Mouse (Mus musculus): Measurements from ENCODE around the gene Casc3. TPM values are rescaled to one million over a fixed set of nuclear protein-coding genes. Genes with fewer than 3 reads are reported as not detected.

Gene Casc3
- polyA plus RNA-seq, 2 experiments from 2014 or later: 10.6 to 11.2 TPM

DNA sequence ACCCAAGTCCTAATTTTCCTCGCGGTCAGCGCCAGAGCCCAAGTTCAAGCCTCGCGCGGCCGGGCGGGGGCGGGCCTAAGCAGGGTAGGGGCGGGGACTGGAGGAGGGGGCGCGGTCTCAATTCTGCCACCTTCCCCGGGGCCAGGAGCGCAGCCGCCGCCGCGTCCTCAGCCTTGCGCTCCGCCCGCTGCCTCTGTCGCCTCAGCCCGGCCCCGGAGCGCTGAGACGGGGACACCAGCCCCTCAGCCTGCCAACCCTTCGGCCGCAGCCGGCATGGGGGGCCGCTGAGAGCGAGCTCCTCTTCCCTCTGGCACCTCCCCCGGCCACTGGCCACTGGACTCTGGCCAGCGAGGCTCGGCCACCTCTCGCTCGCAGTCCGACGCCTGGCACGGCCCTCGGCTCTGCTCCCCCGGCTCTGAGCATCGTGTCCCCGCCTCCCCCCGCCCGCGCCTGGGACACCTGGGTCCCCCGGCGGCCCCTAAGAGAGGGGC lies 32.0 kb downstream of the Casc3 start, which contains the start of gene Rapgefl1:
TSS of gene Rapgefl1 (plus strand) at position 135 of the 491 bp plus-strand sequence.
- ATAC-seq: peak; percentile 81

DNA sequence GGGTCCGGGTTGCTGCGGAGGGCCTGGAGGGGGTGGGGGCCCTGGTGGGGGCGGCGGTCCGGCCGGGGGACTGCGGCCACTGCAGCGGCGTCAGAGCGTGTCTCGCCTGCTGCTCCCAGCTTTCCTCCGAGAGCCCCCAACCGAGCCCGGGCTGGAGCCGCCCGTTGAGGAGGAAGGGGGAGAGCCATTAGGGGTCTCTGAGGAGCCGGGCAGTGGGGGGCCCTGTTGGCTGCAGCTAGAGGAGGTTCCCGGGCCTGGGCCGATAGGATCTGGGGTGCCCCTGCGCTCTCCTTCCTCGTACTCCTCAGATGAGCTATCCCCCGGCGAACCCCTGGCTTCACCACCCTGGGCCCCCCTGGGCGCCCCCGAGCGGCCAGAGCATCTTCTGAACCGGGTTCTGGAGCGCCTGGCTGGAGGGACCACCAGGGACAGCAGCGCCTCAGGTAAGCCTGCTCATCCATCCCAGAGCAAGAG lies 32.6 kb downstream of the Casc3 start:
- ATAC-seq: no peak

DNA sequence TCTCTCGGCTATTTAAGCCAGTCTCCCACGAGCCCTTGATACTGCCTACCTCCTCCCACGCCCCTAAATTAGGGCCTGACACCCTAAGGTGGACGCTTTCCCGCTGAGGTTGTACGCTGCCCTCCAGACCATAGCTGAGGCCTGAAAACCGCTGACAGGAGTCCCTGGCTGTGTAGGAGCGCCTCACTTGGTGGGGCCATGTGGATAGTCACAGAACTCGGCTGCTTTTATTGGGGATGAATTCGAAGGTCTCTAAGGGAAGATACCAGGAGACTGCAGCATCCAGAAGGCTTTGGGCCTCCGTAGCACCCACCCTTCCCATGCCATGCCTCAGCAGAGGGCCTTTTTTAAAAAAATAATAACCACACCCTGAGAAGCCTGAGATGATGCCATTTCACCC lies 33.2 kb downstream of the Casc3 start:
- ATAC-seq: no peak

DNA sequence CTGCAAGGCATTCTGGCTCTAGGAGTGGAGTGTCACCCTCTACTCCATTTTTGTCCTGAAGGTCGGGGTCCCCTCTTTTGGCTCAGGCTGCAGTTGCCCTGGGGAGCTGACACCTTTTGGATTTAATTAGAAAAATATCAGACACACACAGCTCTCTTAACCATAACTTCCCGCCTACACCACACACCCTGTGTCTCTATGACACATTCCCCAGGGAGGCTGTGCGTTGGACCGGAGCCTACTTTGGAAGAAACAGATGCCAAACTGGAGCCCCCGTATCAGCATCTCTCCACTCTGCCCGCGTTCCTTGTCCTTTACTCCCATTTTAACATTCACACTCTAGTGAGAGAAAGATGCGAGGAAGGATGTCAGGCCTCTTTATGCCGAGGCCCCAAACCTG lies 33.8 kb downstream of the Casc3 start:
- no peak for ATAC-seq

DNA sequence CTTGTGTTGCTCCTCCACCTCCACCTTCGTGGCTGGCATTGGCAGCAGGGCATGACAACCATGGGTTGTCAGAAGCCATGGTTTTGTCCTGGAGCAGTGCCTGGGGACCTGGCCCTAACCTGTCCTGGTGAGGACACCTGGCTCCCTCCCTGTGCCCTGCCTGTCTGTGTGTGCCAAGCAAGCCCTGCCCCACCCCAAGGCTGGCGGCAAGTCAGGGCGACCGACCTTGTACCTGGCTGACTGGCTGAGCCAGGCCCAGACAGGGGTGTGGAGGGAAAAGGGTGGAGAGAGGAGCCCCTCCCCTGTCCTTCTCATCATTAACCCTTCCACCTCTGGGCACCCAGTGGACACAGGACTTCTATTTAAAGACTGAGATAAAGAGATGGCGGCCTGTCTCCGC lies 34.7 kb downstream of the Casc3 start:
- no peak for ATAC-seq

DNA sequence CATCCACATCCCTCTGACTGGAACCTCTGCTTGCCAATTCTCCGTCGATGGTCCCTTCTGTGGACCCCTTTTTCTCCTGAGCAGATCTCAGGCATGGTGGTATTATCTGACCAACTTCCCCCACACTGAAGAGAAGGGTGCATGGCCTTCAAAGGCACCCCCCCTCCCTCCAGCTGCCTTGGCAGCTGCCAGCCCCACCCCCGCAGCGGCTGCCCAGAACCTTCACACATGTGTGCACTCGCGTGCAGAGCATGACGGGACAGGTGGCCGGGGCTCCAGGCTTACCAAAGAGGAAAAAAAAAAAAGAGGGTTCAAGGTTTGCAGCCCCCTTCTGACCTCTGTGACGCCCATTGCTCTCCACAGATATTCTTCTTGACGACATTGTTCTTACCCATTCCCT lies 35.2 kb downstream of the Casc3 start:
- no peak for ATAC-seq

DNA sequence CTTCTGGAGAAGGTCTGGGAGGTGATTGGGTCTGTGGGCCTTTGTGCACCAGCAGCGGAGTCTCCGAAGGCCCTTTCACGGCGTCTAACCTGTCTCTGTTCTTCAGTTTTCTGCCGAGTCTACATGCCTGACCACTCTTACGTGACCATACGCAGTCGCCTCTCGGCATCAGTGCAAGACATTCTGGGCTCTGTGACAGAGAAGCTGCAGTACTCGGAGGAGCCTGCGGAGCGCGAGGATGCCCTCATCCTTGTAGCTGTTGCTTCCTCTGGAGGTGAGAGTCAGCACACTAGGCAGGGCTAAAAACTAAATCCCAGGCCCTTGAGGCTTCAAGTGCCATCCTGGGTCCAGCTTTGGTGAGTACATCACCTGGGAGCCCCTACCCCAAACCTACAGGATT lies 41.3 kb downstream of the Casc3 start:
- ATAC-seq: no peak

DNA sequence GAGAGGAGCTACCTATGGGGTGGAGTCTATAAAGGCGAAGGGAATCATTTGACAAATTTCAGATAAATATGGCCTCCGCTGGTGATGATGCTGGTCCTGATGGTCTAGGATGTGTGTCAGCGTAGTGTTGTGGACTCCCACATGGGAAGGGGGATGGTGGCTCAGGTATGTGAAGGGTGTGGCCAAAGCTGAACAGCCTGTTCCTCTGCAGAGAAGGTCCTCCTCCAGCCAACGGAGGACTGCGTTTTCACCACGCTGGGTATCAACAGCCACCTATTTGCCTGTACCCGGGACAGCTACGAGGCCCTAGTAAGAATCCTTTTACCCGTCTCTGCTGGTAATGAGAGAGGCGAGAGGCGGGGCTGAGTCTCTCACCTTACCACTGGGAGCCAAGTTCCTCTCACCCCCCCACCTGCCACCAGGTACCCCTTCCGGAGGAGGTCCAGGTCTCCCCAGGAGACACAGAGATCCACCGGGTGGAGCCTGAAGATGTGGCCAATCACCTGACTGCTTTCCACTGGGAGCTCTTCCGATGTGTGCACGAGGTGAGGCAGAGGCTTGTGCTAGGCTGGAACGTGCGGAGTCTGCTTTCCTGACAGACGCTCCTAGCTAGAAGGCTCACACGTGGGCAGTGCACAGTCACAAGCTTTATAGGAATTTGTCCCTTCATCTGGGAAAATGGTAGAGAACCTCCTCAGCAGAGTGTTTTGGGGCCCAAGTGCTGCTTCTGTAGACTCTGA lies 42.3 kb downstream of the Casc3 start:
- ATAC-seq: no peak

DNA sequence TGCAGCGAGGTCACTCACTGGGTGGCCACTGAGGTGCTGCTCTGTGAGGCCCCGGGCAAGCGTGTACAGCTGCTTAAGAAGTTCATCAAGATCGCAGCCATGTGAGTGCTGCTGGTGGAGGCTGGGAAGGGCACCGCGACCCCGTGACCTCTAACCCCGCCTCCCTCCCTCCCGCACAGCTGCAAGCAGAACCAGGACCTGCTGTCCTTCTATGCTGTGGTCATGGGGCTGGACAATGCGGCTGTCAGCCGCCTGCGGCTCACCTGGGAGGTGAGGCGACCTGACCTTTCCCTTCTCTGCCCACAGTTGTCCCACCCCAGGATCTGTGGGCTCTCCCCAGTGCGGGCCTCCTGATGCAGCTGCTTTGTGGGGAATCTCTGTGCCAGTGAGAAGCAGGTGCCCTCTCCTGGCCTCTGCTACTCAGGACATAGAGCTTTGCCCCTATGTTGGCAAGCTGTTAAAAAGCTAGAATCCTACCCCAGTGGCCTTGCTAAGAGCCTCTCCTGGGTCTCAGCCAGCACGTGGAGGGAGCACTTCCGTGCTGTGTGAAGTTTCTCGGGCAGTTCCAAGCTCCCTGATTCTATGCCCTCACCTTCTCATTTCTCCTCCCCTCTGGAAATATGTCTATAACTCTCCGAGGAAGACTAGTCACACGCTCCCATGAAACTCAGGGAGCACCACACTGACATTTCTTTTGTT lies 44.6 kb downstream of the Casc3 start:
- ATAC-seq: no peak

DNA sequence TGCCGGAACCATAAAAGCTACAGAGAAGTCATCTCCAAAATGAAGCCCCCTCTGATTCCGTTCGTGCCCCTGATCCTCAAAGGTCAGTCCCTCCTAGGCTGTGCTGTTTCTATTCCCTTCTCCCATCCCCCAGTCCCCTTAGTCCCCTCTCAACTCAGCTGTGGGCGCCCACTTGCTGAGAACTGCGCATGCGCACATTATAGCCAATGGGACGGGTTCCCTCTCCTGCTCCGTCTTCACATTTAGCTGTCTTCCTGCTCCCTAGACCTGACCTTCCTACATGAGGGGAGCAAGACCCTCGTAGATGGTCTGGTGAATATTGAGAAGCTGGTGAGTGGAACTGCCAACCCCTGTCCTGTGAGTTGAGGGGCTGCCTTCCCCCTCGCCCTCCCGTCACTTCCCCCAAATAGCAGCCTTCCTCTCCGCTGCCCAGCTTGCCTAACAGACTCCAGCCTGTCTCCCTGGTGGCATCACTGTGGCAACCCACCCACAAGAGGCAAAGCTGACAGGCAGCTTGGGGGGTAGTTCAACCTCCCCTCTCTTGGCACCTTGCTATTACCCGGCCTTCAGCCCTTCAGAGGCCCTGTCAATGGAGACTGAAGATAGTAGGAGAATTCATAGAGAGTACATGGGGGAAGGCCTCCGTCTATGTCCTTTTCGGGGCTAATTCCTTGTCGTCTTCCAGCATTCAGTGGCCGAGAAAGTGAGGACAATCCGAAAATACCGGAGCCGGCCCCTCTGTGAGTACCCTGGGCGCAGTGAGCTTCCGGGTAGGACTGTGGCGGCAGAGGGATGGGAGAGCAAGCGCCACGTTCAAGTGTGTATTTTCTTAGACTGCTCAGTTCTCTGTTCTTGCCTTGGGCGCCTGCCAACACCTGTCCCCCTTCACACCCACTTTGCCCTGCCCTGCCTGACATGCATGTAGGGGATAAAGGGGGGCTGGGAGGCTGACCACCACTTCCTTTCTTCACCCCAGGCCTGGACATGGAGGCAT lies 45.7 kb downstream of the Casc3 start:
- no peak for ATAC-seq

DNA sequence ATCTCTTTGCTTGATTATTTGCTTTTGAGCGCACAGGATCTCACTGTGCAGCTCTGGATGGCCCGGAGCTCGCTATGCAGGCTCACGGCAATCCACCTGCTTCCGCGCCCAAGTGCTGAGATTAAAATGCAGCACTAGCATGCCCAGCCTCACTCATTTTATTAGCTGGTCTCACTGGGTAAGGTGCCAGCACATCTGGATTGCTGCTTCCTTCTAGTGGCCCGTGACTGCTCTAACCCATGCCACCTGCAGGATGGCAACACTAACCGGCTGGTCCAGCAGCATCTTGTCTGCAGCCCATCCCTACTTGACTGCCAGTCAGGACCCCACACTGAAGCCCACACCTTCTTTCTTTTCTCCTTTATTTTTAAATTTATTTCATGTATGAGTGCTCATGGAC lies 49.4 kb downstream of the Casc3 start:
- no peak for ATAC-seq

DNA sequence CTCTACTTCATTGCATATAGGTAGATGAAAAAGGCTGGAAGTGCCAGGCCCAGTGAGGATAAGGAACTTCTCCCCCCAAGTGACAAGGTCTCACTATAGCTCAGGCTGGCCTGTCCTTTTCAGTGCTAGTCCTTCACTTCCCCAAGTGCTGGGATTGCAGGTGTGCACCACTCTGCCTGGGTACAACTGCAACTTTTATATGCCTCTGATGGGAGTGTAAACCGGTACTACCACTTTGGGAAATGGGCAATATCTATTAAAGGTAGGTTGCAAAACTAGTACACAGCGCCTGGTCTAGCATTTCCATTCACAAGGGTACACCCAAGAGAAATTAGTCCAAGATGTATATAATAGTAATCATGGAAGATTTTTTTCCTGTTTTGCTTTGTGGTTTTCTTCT lies 50.0 kb downstream of the Casc3 start:
- ATAC-seq: no peak

DNA sequence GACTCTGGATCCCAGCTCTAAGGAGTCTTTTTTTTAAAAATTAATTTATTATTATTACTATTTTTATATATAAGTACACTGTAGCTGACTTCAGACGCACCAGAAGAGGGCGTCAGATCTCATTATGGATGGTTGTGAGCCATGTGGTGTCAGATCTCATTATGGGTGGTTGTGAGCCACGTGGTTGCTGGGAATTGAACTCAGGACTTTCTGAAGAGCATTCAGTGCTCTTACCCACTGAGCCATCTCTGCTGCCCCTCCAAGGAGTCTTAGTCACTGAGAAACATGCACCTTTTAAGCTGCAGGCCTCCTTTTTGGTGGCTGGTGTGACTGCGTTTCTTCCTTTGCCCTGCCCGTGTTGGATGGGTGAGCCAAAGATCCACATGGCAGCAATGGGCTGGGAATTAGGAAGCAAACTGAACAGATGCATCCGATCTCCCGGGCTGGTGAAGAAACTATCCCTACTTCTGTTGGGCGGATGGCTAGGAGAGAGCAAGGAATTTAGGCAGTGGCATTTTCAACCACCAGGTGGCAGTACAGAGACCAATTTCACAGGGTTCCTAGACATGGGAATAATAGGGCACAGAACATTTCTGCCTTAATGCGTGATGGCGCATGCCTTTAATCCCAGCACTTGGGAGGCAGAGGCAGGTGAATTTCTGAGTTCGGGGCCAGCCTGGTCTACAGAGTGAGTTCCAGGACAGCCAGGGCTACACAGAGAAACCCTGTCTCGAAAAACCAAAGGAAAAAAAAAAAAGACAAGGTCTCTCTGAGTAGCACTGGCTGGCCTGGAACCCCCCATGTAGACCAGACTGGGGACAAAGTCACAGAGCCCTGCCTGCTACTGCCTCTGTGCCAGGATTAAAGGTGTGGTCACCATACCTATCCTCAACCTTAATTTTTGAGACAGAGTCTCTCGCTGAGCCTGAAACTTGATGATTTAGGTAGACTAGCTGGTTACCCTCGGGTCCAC lies 54.3 kb downstream of the Casc3 start:
- peak; percentile 45 for ATAC-seq

DNA sequence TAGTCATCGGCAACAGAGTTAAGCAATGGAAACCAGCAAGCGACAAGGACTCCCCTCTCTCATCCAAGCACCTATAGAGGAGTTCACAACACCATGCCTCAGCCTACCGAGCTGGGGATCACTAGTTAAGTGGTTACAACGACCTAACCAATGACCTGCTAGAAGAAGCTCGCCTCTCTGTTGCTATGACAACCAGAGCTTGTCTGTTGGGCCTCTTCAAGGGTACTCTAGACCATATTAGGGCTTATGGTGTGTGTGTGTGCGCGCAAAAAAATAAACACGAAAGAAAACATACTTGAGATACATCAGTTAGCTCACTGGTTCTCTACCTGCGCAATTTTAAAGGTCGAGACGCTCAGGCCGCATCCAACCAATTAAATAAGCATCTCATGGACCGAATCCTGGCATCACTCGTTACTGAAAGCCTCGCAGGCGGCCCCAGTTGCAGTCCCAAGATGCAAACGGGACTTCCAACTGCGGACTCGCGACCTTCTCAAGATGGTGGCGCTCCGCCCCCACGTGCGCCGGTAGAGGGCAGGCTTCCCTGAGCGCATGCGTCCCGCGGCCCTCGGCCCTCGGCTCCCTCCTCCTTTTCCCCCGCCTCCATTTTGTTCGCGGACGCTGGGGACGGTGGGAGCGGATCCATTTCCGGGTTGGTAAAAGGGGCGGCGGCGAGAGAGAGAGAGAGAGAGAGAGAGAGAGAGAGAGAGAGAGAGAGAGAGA lies 58.5 kb downstream of the Casc3 start, which contains the start of gene Wipf2:
TSS of gene Wipf2 (plus strand) at position 611 of the 723 bp plus-strand sequence.
- peak; percentile 78 for ATAC-seq

DNA sequence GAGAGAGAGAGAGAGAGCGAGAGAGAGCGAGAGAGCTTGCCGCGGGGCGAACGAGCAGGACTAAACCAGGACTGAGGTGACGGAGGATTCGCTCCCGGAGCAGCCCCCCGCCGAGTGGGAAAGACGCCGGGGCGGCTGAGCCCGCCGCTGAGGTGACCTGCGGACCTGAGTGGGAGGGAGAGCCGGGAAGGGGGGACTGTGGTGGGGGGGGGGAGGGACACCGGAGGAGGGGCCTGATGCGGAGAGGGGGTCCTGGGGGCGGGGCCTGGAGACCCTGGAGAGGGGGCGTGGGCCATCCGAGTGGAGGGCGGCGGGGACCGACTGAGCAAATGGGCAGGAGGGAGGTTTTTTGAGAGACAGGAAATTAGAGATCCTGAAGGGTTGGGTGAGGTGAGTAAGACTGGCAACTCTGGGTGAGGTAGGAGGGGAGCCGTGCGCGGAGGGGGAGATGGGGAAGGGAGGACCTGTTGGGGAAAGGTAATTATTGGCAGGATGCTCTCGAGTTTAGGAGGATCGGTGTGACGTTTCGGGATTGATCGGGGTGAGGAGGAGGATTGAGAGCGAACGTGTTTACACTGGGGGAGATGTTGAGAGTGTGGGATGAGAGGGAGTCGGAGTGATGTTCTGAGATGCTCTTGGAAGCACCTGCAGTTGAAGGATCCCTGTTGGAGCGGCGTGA lies 59.2 kb downstream of the Casc3 start:
- peak; percentile 50 for ATAC-seq

DNA sequence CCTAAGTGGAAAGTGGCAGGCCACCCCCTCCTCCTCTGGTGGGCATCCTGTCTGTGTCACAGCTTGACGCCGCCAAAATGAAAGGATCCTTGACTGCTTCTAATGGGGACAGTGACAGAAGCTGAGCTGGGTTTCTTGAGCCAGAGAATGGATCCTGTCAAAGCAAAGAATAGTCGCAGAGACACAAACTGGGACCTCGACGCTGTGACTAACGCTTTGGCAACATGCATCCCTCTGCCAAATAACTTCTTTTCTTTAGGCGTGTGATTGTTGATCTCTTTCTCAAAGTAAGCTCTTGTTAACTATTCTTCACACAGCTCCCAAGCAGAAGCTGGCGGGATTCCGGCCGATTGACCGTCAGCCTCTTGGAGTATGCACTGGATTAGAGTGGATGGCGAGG lies 62.6 kb downstream of the Casc3 start:
- no peak for ATAC-seq

DNA sequence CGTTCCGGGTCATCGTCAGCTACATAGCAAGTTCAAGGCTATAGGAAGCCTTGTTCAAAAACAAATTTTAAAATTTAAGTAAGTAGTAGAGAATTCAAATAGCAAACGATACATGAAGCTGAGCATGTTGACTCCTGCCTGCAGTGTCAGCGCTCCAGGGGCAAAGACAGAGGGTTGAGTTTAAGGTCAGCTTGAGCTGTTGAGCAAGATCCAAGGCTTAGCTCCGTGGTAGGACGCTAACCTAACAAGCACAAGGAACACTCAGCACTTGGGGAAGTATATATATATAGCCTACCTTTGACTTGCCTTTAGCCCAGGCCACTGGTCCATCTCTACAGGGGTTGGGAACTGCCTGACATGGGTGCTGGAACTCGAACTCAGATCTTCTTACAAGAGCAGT lies 65.2 kb downstream of the Casc3 start:
- ATAC-seq: no peak

DNA sequence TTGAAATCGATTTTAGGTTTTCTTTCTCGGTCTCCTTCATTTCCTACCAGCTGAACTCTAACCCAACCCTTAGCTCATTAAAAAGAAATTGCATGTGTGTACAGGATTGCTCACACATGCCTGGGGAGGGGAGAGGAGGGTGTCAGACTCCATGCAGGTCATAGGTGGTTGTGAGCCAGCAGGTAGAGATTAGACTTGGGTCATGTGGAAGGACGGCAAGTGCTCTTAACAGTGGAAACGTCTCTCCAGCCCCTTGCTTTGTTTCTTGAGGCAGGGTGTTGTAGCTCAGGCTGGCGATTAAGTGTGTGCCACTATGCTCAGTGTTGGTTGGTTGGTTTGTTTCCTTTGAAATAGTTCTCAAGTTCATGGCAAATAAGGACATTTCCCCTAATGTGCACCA lies 66.1 kb downstream of the Casc3 start:
- ATAC-seq: no peak

DNA sequence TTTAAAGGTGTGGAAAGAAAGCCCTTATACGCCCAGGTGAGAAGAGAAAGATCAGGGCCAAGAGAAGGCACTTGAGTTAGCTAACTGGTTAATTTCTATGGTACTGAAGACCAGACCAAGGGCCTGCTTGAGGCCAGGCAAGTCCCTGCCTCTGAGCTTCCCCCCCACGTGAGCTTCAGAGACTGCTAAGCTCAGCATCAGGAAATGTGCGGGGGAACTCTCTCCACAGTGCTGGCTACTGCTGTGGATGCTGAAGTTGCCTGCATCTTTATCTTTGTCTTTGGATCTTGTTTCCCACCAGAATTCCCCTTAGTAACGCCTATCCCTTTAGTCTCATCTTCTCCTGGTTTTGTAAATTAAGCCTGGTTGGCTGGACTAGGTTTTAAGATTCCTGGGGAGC lies 66.7 kb downstream of the Casc3 start:
- ATAC-seq: no peak

DNA sequence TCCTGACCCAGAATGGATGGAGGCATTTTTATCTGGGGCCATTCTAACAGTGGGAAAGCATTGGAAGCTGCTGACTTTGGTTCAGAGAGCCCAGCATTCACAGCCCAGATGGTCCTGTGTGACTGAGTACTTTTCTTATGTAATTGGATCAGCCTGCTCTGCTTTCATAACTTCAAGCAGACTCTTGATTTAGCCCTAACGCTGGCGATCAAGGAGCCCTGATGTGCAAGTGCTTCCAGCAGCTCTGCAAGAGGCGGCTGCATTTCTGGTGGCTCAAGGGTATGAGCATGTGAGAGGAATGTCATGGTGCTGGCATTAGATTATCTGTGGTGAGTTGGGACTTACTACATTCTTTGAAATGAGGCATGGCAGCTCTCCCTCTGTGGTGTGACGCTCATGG lies 67.3 kb downstream of the Casc3 start:
- no peak for ATAC-seq
